Comparison of ENCODE assay signal across 7 mouse cellular contexts in genomic region chr19:43440112-43440737, GRCm38 (mm10). TPM values are rescaled to one million over a fixed set of nuclear protein-coding genes. Genes with fewer than 3 reads are reported as not detected.
A peak's percentile ranks its signal among the peaks of the same experiment; 100 is the strongest.
DNase-seq lines count a peak whose midpoint lies in the region; ATAC-seq and TF ChIP-seq lines count a peak whose summit lies in the region.

TSS of gene Cnnm1 (plus strand) at chr19:43440436.

- H3K9me3 ChIP-seq in intestine, embryonic 15.5 days: no peaks in the 10 kb centered on the region
- H3K9me3 ChIP-seq in midbrain, embryonic 15.5 days: no peaks in the 10 kb centered on the region

- ATAC-seq in intestine, embryonic 15.5 days: peak; percentile 81
- ATAC-seq in midbrain, embryonic 15.5 days (replicated peaks): peak; percentile 91

- H3K27ac ChIP-seq in intestine, embryonic 15.5 days: no peak within 1 kb of the TSS
- H3K27ac ChIP-seq in midbrain, embryonic 15.5 days: peak within 1 kb of the TSS; percentile 81
- peak within 1 kb of the TSS; percentile 32 for H3K27ac ChIP-seq in testis, adult 2 months (ENCODE audit: control insufficient read depth, insufficient read depth, low read depth, low read length)

- WGBS in intestine, embryonic 15.5 days: 1% methylated on average over 51 of the region's 51 CpGs
- 1% methylated on average over 51 of the region's 51 CpGs for WGBS in midbrain, embryonic 15.5 days

- peak; percentile 58 for DNase-seq in adrenal gland, postnatal 14 days
- DNase-seq in cerebellum, adult 9-11 months: peak; percentile 90
- DNase-seq in frontal cortex, postnatal 10 days (ENCODE audit: low spot score in 2 of 2): peak; percentile 65 to 77
- peak; percentile 81 to 82 for DNase-seq in left cerebral cortex, postnatal 14 days (ENCODE audit: low spot score in 2 of 2)

- no peak for TF ChIP-seq CTCF in testis, adult 2 months (IDR thresholded peaks at IDR 0.05; ENCODE audit: control insufficient read depth, insufficient read depth, insufficient replicate concordance, low read depth, low read length)

- peak; percentile 30; the same call in 1 of the 2 replicates for TF ChIP-seq POLR2A in testis, adult 2 months (IDR thresholded peaks at IDR 0.05; ENCODE audit: control insufficient read depth, low read depth, low read length)

- intact Hi-C loops in left cerebral cortex, postnatal 14 days (cut with DNase I): no loop called here

- H3K4me3 ChIP-seq in intestine, embryonic 15.5 days (replicated peaks): peak within 1 kb of the TSS; percentile 65
- peak within 1 kb of the TSS; percentile 81 for H3K4me3 ChIP-seq in midbrain, embryonic 15.5 days
- peak within 1 kb of the TSS; percentile 62 for H3K4me3 ChIP-seq in testis, adult 2 months (ENCODE audit: control insufficient read depth, low read depth, low read length)

- H3K36me3 ChIP-seq in intestine, embryonic 15.5 days: no peaks in the 10 kb centered on the region
- no peaks in the 10 kb centered on the region for H3K36me3 ChIP-seq in midbrain, embryonic 15.5 days (replicated peaks)
- H3K36me3 ChIP-seq in testis, adult 2 months (ENCODE audit: control insufficient read depth, insufficient read depth, low read length): no peaks in the 10 kb centered on the region

- peak within 1 kb of the TSS; percentile 100 for H3K4me2 ChIP-seq in intestine, embryonic 15.5 days (replicated peaks)
- H3K4me2 ChIP-seq in midbrain, embryonic 15.5 days: peak within 1 kb of the TSS; percentile 97

- peaks cover 18% of the 10 kb centered on the region for H3K4me1 ChIP-seq in intestine, embryonic 15.5 days (replicated peaks)
- H3K4me1 ChIP-seq in midbrain, embryonic 15.5 days: peaks cover 15% of the 10 kb centered on the region
- H3K4me1 ChIP-seq in testis, adult 2 months (ENCODE audit: control insufficient read depth, insufficient read depth, low read length): peaks cover 13% of the 10 kb centered on the region

- peak within 1 kb of the TSS; percentile 48 for H3K9ac ChIP-seq in intestine, embryonic 15.5 days
- H3K9ac ChIP-seq in midbrain, embryonic 15.5 days: peak within 1 kb of the TSS; percentile 66

- H3K27me3 ChIP-seq in intestine, embryonic 15.5 days (replicated peaks): peaks cover 47% of the 10 kb centered on the region
- peaks cover 12% of the 10 kb centered on the region for H3K27me3 ChIP-seq in midbrain, embryonic 15.5 days (replicated peaks)
- no peaks in the 10 kb centered on the region for H3K27me3 ChIP-seq in testis, adult 2 months (ENCODE audit: control insufficient read depth, insufficient read depth, low read length)

RNA-seq across cellular contexts. Expression of gene Cnnm1, which starts in this region (rescaled TPM):
- 0.41 and 0.48 TPM in 2 replicates for total RNA-seq in adrenal gland, postnatal 14 days (2021)
- 0.64 and 0.93 TPM in 2 replicates for polyA plus RNA-seq in intestine, embryonic 15.5 days (2015; fragmentation: Nextera tagmentation; extraction: Ambion mirVana)
- 10 to 100 TPM; 73.1 to 76.9 TPM for total RNA-seq in left cerebral cortex, postnatal 14 days (2021)
- 2.1 and 3.3 TPM in 2 replicates for polyA plus RNA-seq in midbrain, embryonic 15.5 days (2015; fragmentation: Nextera tagmentation; extraction: Ambion mirVana)
- polyA plus RNA-seq in testis, adult 2 months (2012; rRNA removed): 2.9 and 3.9 TPM in 2 replicates

Comparison
In these comparisons a context has a peak if more than half of its experiments do, and no peak if none do; other contexts are left out.
1. RNA of gene Cnnm1 (total RNA-seq): 73.1 to 76.9 TPM in left cerebral cortex, postnatal 14 days; 0.41 to 0.48 TPM in adrenal gland, postnatal 14 days; every median in the first group is over 10 times any median in the second.
2. Peak in DNase-seq in adrenal gland, postnatal 14 days; RNA of the gene not detected or under 1 TPM.
3. Peak in ATAC-seq, H3K4me3 ChIP-seq, H3K9ac ChIP-seq and H3K4me2 ChIP-seq in intestine, embryonic 15.5 days; RNA of the gene not detected or under 1 TPM.
4. Peak in every context shown above with its lines, with median percentiles within 50 percentile points of each other: DNase-seq and H3K4me3 ChIP-seq.